Mouse (Mus musculus) spleen, adult 2 months (tissue): ENCODE data around the gene Chrna5.

ENCODE experiments used
- CTCF ChIP-seq: fragments of 200-500 bp; IDR thresholded peaks from 2 replicates; pipeline ENCODE4 v1.5.1; 2011; ENCODE audit warnings: mild to moderate bottlenecking, inconsistent platforms; ENCODE audit not compliant: insufficient read depth, insufficient read length, insufficient replicate concordance; ENCODE audit errors: extremely low read depth
- POLR2A ChIP-seq: fragments of 200-500 bp; IDR thresholded peaks from 2 replicates; pipeline ENCODE4 v1.6.1; 2011; ENCODE audit warnings: low read depth, low read length, inconsistent platforms

GRCm38 (mm10) chr9:55026275-55026663 lies 45.6 kb downstream of the Chrna5 start, which contains the start of gene Chrna3:
- no peak for TF ChIP-seq POLR2A
- no peak for TF ChIP-seq CTCF
